Mouse (Mus musculus) thymus, adult 2 months (tissue): ENCODE data around the gene Nectin4. TPM values are rescaled to one million over a fixed set of nuclear protein-coding genes. Genes with fewer than 3 reads are reported as not detected.

Source experiments
- DNase-seq: peaks from one replicate; pipeline ENCODE4 v3.0.0; 2021
- H3K27ac ChIP-seq: fragments of 200-500 bp; 2 replicates; pipeline ENCODE4 v1.5.1; 2012; ENCODE audit warnings: low read length, control low read depth; ENCODE audit not compliant: control insufficient read depth, insufficient read depth
- H3K27me3 ChIP-seq: fragments of 200-500 bp; 2 replicates; pipeline ENCODE4 v1.6.1; 2012; ENCODE audit warnings: mild to moderate bottlenecking, low read length, moderate library complexity, mixed read lengths; ENCODE audit not compliant: control insufficient read depth, insufficient read depth
- H3K36me3 ChIP-seq: fragments of 200-500 bp; 2 replicates; pipeline ENCODE4 v1.6.1; 2012; ENCODE audit warnings: mild to moderate bottlenecking, low read length, moderate library complexity; ENCODE audit not compliant: control insufficient read depth, insufficient read depth
- H3K4me1 ChIP-seq: fragments of 200-500 bp; replicated peaks from 2 replicates; pipeline ENCODE4 v1.6.1; 2012; ENCODE audit warnings: low read length; ENCODE audit not compliant: control insufficient read depth, insufficient read depth
- H3K4me3 ChIP-seq: fragments of 200-500 bp; 2 replicates; pipeline ENCODE4 v1.5.1; 2012; ENCODE audit warnings: mild to moderate bottlenecking, low read length, control low read depth, moderate library complexity; ENCODE audit not compliant: control insufficient read depth, insufficient read depth
- CTCF ChIP-seq: fragments of 200-500 bp; IDR thresholded peaks from 2 replicates; pipeline ENCODE4 v1.5.1; 2012; ENCODE audit warnings: mild to moderate bottlenecking, control low read depth, low read length, moderate library complexity, borderline replicate concordance; ENCODE audit not compliant: control insufficient read depth, poor library complexity, insufficient read depth; ENCODE audit errors: extremely low read depth
- POLR2A ChIP-seq: fragments of 200-500 bp; IDR thresholded peaks from 2 replicates; pipeline ENCODE4 v1.6.1; 2012; ENCODE audit warnings: mild to moderate bottlenecking, low read length, control low read depth, moderate library complexity; ENCODE audit not compliant: control insufficient read depth, poor library complexity, insufficient read depth; ENCODE audit errors: extremely low read depth
- WGBS: fragments of 180-500 bp; shearing (Covaris S2); methylation state at CpG from one replicate; pipeline ENCODE4 v1.1.7; 2018; 5-methylcytosine and 5-hydroxymethylcytosine counted together
- polyA plus RNA-seq: library from polyadenylated mRNA; depleted of rRNA; stranded (reverse); fragments of >200 nt; gene quantifications from 2 replicates; pipeline ENCODE4 v1.2.3, GENCODE M21; 2012

The Nectin4 gene
- polyA plus RNA-seq, 1 experiment: 3.5 TPM

GRCm38 (mm10) chr1:171328839-171329432 lies 41.0 kb upstream of the Nectin4 start, which contains the start of gene Dedd:
Dedd (plus strand) TSS chr1:171329145.
- no peaks in the 10 kb centered on the region for H3K36me3 ChIP-seq
- H3K4me3 ChIP-seq: peak within 1 kb of the TSS; percentile 90
- H3K27ac ChIP-seq: peak within 1 kb of the TSS; percentile 79
- no peaks in the 10 kb centered on the region for H3K27me3 ChIP-seq
- TF ChIP-seq POLR2A (peak; percentile 41; the same call in 1 of the 2 replicates), CTCF (peak; percentile 44; the same call in 1 of the 2 replicates)
- H3K4me1 ChIP-seq: peaks cover 8% of the 10 kb centered on the region
- peak; percentile 88 for DNase-seq
- under 1% methylated on average over 42 of the region's 48 CpGs for WGBS

- Histone ChIP-seq H3K27ac (peak overlapping the region; percentile 16; the same call in 1 of the 2 replicates), H3K4me3 (peak overlapping the region; percentile 90), H3K4me1 (peaks cover 8% of the 10 kb centered on the region), H3K36me3 (no peaks in the 10 kb centered on the region), H3K27me3 (no peaks in the 10 kb centered on the region)
- 1% methylated on average over 47 of the region's 61 CpGs for WGBS
- TF ChIP-seq CTCF: no peak
- TF ChIP-seq POLR2A: no peak
- DNase-seq: peak; percentile 80
Observed at GRCm38 (mm10) chr1:171329433-171330215, 40.3 kb upstream of the Nectin4 start.

GRCm38 (mm10) chr1:171330216-171330560 lies 39.7 kb upstream of the Nectin4 start:
- no peak for TF ChIP-seq CTCF
- no peak for TF ChIP-seq POLR2A
- Histone ChIP-seq H3K27me3 (no peaks in the 10 kb centered on the region), H3K27ac (peak overlapping the region; percentile 16; the same call in 1 of the 2 replicates), H3K4me3 (peak overlapping the region; percentile 90), H3K36me3 (no peaks in the 10 kb centered on the region), H3K4me1 (peaks cover 8% of the 10 kb centered on the region)
- WGBS: 4% methylated on average over 4 of the region's 4 CpGs
- no peak for DNase-seq

GRCm38 (mm10) chr1:171342262-171343207 lies 27.4 kb upstream of the Nectin4 start:
- DNase-seq: no peak
- Histone ChIP-seq H3K4me1 (peaks cover 12% of the 10 kb centered on the region), H3K36me3 (peaks cover 50% of the 10 kb centered on the region), H3K27me3 (no peaks in the 10 kb centered on the region), H3K27ac (no peak overlapping the region), H3K4me3 (no peak overlapping the region)
- TF ChIP-seq POLR2A: no peak
- no peak for TF ChIP-seq CTCF
- WGBS: 98% methylated on average over 16 of the region's 16 CpGs

- Histone ChIP-seq H3K36me3 (peaks cover 35% of the 10 kb centered on the region), H3K27me3 (no peaks in the 10 kb centered on the region), H3K4me1 (peaks cover 12% of the 10 kb centered on the region), H3K27ac (no peak overlapping the region), H3K4me3 (no peak overlapping the region)
- no peak for TF ChIP-seq CTCF
- WGBS: 90% methylated on average over 9 of the region's 9 CpGs
- no peak for DNase-seq
Observed at GRCm38 (mm10) chr1:171343922-171344677, 25.8 kb upstream of the Nectin4 start.
